Mouse (Mus musculus) retina, postnatal 1 day (tissue): Measurements from ENCODE around the gene Unc5c.
A peak's percentile ranks its signal among the peaks of the same experiment; 100 is the strongest.

ENCODE experiments used
- DNase-seq: peaks from one replicate; pipeline ENCODE4 v3.0.0-alpha.2; 2012

The Unc5c gene

GRCm38 (mm10) chr3:141598936-141599335 is 133.9 kb downstream of the Unc5c start:
- DNase-seq, result peak; percentile 71

- peak; percentile 87 for DNase-seq
Observed at GRCm38 (mm10) chr3:141601072-141601549, 136.1 kb downstream of the Unc5c start.

GRCm38 (mm10) chr3:141616718-141617117 is 151.7 kb downstream of the Unc5c start:
- no peak for DNase-seq

GRCm38 (mm10) chr3:141618675-141619074 is 153.7 kb downstream of the Unc5c start:
- peak; percentile 64 for DNase-seq

- peak; percentile 82 for DNase-seq
Observed at GRCm38 (mm10) chr3:141621496-141621895, 156.5 kb downstream of the Unc5c start.

GRCm38 (mm10) chr3:141626935-141627638 is 162.1 kb downstream of the Unc5c start:
- no peak for DNase-seq

- no peak for DNase-seq
Observed at GRCm38 (mm10) chr3:141627639-141627977, 162.6 kb downstream of the Unc5c start.

- DNase-seq, result peak; percentile 88
Observed at GRCm38 (mm10) chr3:141629431-141629830, 164.4 kb downstream of the Unc5c start.

GRCm38 (mm10) chr3:141637900-141638299 is 172.9 kb downstream of the Unc5c start:
- no peak for DNase-seq

- no peak for DNase-seq
Observed at GRCm38 (mm10) chr3:141644264-141644663, 179.2 kb downstream of the Unc5c start.

- DNase-seq, result no peak
Observed at GRCm38 (mm10) chr3:141646588-141646987, 181.6 kb downstream of the Unc5c start.

GRCm38 (mm10) chr3:141650658-141651057 is 185.6 kb downstream of the Unc5c start:
- no peak for DNase-seq

- DNase-seq, result no peak
Observed at GRCm38 (mm10) chr3:141653915-141654314, 188.9 kb downstream of the Unc5c start.

- DNase-seq, result no peak
Observed at GRCm38 (mm10) chr3:141659041-141659789, 194.2 kb downstream of the Unc5c start.

- DNase-seq, result no peak
Observed at GRCm38 (mm10) chr3:141660065-141661062, 195.3 kb downstream of the Unc5c start.

- no peak for DNase-seq
Observed at GRCm38 (mm10) chr3:141689113-141689512, 224.1 kb downstream of the Unc5c start.

- no peak for DNase-seq
Observed at GRCm38 (mm10) chr3:141690676-141691075, 225.7 kb downstream of the Unc5c start.

- peak; percentile 9 for DNase-seq
Observed at GRCm38 (mm10) chr3:141691418-141691817, 226.4 kb downstream of the Unc5c start.

- peak; percentile 53 for DNase-seq
Observed at GRCm38 (mm10) chr3:141691846-141692245, 226.8 kb downstream of the Unc5c start.

GRCm38 (mm10) chr3:141699177-141699576 is 234.2 kb downstream of the Unc5c start:
- no peak for DNase-seq

- DNase-seq, result no peak
Observed at GRCm38 (mm10) chr3:141701381-141701909, 236.4 kb downstream of the Unc5c start.

- no peak for DNase-seq
Observed at GRCm38 (mm10) chr3:141711601-141712000, 246.6 kb downstream of the Unc5c start.

- DNase-seq, result peak; percentile 25
Observed at GRCm38 (mm10) chr3:141716371-141716770, 251.4 kb downstream of the Unc5c start.
